Mouse (Mus musculus): ENCODE results near the gene Plin3. TPM values are rescaled to one million over a fixed set of nuclear protein-coding genes. Genes with fewer than 3 reads are reported as not detected.

The Plin3 gene
- polyA plus RNA-seq (2012; ENCODE audit: insufficient read depth, insufficient read length, low replicate concordance, missing spikeins), result not detected in 2 replicates

- TF ChIP-seq CTCF (IDR thresholded peaks at IDR 0.05; ENCODE audit: insufficient read depth, low read depth, low read length), result no peak
- TF ChIP-seq POLR2A (IDR thresholded peaks at IDR 0.05; ENCODE audit: insufficient read depth, low read depth, low read length), result no peak
- WGBS, result 88% methylated on average over 4 of the region's 4 CpGs
- Histone ChIP-seq H3K27ac (ENCODE audit: insufficient read depth, low read depth, low read length) (no peak within 1 kb of the TSS), H3K4me1 (ENCODE audit: control insufficient read depth, insufficient read depth, low read length) (peaks cover 15% of the 10 kb centered on the region), H3K4me3 (ENCODE audit: insufficient read depth, low read depth, low read length) (no peak within 1 kb of the TSS)
Observed at GRCm38 (mm10) chr17:56292531-56293222, at the start of gene Plin3. Gene Plin3, minus strand, starts transcription at chr17:56292873.

DNA sequence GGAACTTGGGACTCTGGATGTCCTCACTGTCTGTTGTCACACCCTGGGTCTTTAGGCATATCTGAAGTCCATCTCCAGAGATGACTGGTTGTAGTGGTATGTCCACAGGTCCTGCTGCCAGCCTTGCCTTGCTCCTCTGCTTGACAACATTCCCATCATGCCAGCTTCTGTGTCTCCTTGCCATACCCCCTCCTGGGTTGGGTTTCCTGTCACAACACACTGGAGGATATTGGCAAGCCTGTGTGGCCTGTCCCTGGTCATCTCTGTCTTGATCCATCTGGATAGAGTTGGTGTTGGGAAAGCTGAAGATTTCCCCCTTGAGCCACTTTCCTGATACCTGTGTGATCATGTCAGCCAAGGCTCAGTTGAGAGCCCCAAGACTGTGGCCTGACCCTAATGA lies 48.0 kb upstream of the Plin3 start:
- Histone ChIP-seq H3K27ac (ENCODE audit: insufficient read depth, low read depth, low read length) (no peak overlapping the region), H3K4me1 (ENCODE audit: control insufficient read depth, insufficient read depth, low read length) (peaks cover 48% of the 10 kb centered on the region), H3K4me3 (ENCODE audit: insufficient read depth, low read depth, low read length) (no peak overlapping the region)
- TF ChIP-seq POLR2A (IDR thresholded peaks at IDR 0.05; ENCODE audit: insufficient read depth, low read depth, low read length) (no peak), CTCF (IDR thresholded peaks at IDR 0.05; ENCODE audit: insufficient read depth, low read depth, low read length) (no peak)

DNA sequence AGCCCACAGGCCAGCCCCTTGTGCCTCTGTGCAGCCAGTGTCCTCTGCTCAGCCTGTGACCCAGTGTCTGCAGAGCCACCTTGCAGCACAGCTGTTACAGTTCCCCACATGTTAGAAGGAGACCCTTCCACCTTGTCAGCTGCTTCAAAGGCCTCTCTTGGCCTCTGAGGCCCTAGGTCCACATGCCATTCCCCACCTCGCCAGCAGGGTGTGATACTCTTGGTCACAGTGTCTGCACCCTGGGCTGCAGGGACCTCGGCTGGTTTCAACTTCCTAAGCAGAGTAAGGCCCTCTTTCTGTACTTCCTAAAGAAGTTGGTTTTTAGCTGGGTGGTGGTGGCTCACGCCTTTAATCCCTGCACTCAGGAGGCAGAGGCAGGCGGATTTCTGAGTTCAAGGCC lies 46.2 kb upstream of the Plin3 start:
- 60% methylated on average over 4 of the region's 4 CpGs for WGBS
- H3K27ac ChIP-seq (ENCODE audit: insufficient read depth, low read depth, low read length), result no peak overlapping the region
- H3K4me1 ChIP-seq (ENCODE audit: control insufficient read depth, insufficient read depth, low read length), result peaks cover 54% of the 10 kb centered on the region
- TF ChIP-seq CTCF (IDR thresholded peaks at IDR 0.05; ENCODE audit: insufficient read depth, low read depth, low read length) (no peak; the same call in 1 of the 2 replicates), POLR2A (IDR thresholded peaks at IDR 0.05; ENCODE audit: insufficient read depth, low read depth, low read length) (no peak)
- H3K4me3 ChIP-seq (ENCODE audit: insufficient read depth, low read depth, low read length), result no peak overlapping the region

GRCm38 (mm10) chr17:56337791-56338190 lies 45.1 kb upstream of the Plin3 start:
- 72% methylated on average over 6 of the region's 6 CpGs for WGBS
- H3K4me3 ChIP-seq (ENCODE audit: insufficient read depth, low read depth, low read length), result no peak overlapping the region
- no peak overlapping the region for H3K27ac ChIP-seq (ENCODE audit: insufficient read depth, low read depth, low read length)
- TF ChIP-seq POLR2A (IDR thresholded peaks at IDR 0.05; ENCODE audit: insufficient read depth, low read depth, low read length) (no peak), CTCF (IDR thresholded peaks at IDR 0.05; ENCODE audit: insufficient read depth, low read depth, low read length) (no peak)
- H3K4me1 ChIP-seq (ENCODE audit: control insufficient read depth, insufficient read depth, low read length), result peaks cover 51% of the 10 kb centered on the region

DNA sequence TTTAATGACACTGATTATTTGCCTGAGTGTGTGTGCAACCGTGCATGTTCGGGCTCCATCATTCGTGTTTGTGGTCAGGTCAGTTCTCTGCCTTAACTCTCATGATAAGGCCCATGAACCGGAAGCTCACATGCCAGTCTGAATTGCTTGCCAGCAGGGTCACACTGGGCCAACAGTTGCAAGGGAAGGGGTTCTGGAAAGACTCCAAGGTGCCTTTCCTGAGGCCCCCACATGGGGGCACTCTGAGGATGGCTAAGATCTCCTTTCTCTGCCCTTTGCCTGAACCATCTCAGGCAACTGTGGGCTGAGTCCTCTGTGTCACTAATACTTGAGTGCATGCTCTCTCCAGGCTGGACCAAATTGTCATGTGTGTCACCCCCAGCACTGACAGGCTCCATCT lies 44.5 kb upstream of the Plin3 start:
- Histone ChIP-seq H3K27ac (ENCODE audit: insufficient read depth, low read depth, low read length) (no peak overlapping the region), H3K4me1 (ENCODE audit: control insufficient read depth, insufficient read depth, low read length) (peaks cover 51% of the 10 kb centered on the region), H3K4me3 (ENCODE audit: insufficient read depth, low read depth, low read length) (no peak overlapping the region)
- 16% methylated on average over 4 of the region's 4 CpGs for WGBS
- TF ChIP-seq POLR2A (IDR thresholded peaks at IDR 0.05; ENCODE audit: insufficient read depth, low read depth, low read length) (no peak), CTCF (IDR thresholded peaks at IDR 0.05; ENCODE audit: insufficient read depth, low read depth, low read length) (peak; percentile 61)

- Histone ChIP-seq H3K4me1 (ENCODE audit: control insufficient read depth, insufficient read depth, low read length) (peaks cover 53% of the 10 kb centered on the region), H3K27ac (ENCODE audit: insufficient read depth, low read depth, low read length) (no peak overlapping the region), H3K4me3 (ENCODE audit: insufficient read depth, low read depth, low read length) (no peak overlapping the region)
- WGBS, result 43% methylated on average over 8 of the region's 8 CpGs
- TF ChIP-seq POLR2A (IDR thresholded peaks at IDR 0.05; ENCODE audit: insufficient read depth, low read depth, low read length) (no peak), CTCF (IDR thresholded peaks at IDR 0.05; ENCODE audit: insufficient read depth, low read depth, low read length) (peak; percentile 44; the same call in 1 of the 2 replicates)
Observed at GRCm38 (mm10) chr17:56332987-56333386, 40.3 kb upstream of the Plin3 start.

DNA sequence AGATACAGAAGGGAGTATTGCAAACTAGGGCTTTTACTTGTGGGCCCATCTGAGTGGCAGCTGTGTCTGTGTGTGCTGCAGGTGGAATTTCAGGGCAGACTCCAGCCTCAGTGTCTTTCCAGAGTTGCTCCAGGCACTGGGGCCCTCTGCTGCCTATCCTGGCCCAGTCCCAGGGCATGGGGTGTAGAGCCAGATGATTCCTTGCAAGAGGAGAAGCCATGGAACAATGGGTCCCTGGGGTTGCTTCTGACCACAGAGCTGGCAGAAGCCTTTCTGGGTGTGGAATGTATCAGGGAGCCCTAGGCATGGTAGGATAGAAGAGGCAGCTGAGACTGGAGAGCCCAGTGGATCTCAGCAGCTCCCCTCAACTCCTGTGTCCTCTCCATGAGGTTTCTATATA lies 38.6 kb upstream of the Plin3 start:
- Histone ChIP-seq H3K27ac (ENCODE audit: insufficient read depth, low read depth, low read length) (no peak overlapping the region), H3K4me1 (ENCODE audit: control insufficient read depth, insufficient read depth, low read length) (peaks cover 54% of the 10 kb centered on the region)

DNA sequence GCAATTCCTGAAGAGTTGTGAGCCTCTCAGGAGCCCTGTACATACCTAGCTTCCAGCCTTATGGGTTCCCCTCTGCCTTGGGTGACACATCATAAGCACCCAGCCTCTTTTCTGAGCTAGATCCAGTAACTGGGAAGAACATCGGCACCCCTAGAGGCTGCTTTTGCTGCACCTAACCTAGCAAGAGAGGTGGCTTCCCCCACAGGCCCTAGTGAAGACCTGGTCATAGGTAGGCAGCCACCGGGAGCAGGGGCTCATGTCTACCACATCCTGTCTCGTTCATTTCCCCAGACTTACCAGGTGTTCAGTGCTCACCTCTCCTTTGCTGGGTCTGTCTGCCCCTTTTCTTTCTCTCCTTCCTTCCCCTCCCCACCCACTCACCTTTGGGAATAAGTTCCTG lies 37.7 kb upstream of the Plin3 start:
- Histone ChIP-seq H3K4me1 (ENCODE audit: control insufficient read depth, insufficient read depth, low read length) (peaks cover 47% of the 10 kb centered on the region), H3K27ac (ENCODE audit: insufficient read depth, low read depth, low read length) (no peak overlapping the region), H3K4me3 (ENCODE audit: insufficient read depth, low read depth, low read length) (no peak overlapping the region)
- TF ChIP-seq POLR2A (IDR thresholded peaks at IDR 0.05; ENCODE audit: insufficient read depth, low read depth, low read length), result no peak
- no peak for TF ChIP-seq CTCF (IDR thresholded peaks at IDR 0.05; ENCODE audit: insufficient read depth, low read depth, low read length)
- WGBS, result 50% methylated on average over 3 of the region's 3 CpGs

More for the DNA sequence above, 38.6 kb upstream of the Plin3 start:
- TF ChIP-seq POLR2A (IDR thresholded peaks at IDR 0.05; ENCODE audit: insufficient read depth, low read depth, low read length) (no peak), CTCF (IDR thresholded peaks at IDR 0.05; ENCODE audit: insufficient read depth, low read depth, low read length) (no peak)
- no peak overlapping the region for H3K4me3 ChIP-seq (ENCODE audit: insufficient read depth, low read depth, low read length)

GRCm38 (mm10) chr17:56329267-56329666 lies 36.6 kb upstream of the Plin3 start:
- Histone ChIP-seq H3K4me3 (ENCODE audit: insufficient read depth, low read depth, low read length) (no peak overlapping the region), H3K27ac (ENCODE audit: insufficient read depth, low read depth, low read length) (no peak overlapping the region), H3K4me1 (ENCODE audit: control insufficient read depth, insufficient read depth, low read length) (peaks cover 43% of the 10 kb centered on the region)
- no peak for TF ChIP-seq CTCF (IDR thresholded peaks at IDR 0.05; ENCODE audit: insufficient read depth, low read depth, low read length)
- TF ChIP-seq POLR2A (IDR thresholded peaks at IDR 0.05; ENCODE audit: insufficient read depth, low read depth, low read length), result no peak
